Mouse (Mus musculus) cortical plate, adult 2 months (tissue): Measurements from ENCODE around the gene Slc6a11.

Experiments used
- CTCF ChIP-seq: fragments of 200-500 bp; IDR thresholded peaks from 2 replicates; pipeline ENCODE4 v1.5.1; 2011; ENCODE audit warnings: mild to moderate bottlenecking, control low read depth, low read length; ENCODE audit not compliant: insufficient read depth; ENCODE audit errors: extremely low read depth
- POLR2A ChIP-seq: fragments of 200-500 bp; IDR thresholded peaks from 2 replicates; pipeline ENCODE4 v1.6.1; 2011; ENCODE audit warnings: mild to moderate bottlenecking, low read length, control low read depth; ENCODE audit not compliant: insufficient read depth; ENCODE audit errors: extremely low read depth

DNA sequence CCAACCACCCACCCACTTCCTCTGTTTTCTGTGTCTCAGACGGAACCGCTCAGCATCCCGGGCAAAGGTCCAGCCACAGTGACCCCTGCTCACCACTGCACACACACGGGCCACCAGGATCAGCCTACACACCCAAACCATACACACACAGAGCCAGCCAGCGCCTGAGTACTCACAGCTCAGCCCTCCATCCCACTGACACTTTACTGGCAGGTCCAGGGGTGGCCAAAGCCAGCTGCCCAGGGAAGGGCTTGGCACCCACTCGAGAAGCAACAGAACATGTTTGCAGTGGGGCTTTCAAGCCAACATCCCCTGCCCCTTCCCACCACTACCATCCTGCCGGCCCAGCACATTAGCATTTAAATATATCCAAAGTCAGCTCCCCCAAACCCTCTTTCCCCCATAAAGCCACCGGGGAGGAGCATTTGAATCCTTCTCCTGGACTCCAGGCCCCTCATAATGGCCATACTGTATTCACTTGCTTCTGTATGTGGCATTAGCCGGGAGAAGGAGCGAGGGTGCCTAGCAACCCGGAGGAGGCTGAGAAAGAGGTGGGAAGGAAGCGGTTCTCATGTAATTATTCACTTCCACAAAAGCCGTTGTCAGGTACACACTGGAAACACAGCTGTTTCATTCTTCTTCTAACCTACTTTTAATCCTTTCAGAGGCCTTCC, 85.8 kb downstream of the Slc6a11 start:
- TF ChIP-seq CTCF (no peak), POLR2A (no peak)
